Mouse (Mus musculus) stomach, postnatal 0 days (tissue): ENCODE results near the gene Tmem110.

Source experiments
- CTCF ChIP-seq: IDR thresholded peaks from 2 replicates; pipeline ENCODE4 v1.5.1; 2016; ENCODE audit warnings: antibody characterized with exemption, low read depth, mild to moderate bottlenecking, moderate library complexity
- EP300 ChIP-seq: optimal IDR thresholded peaks from 2 replicates; pipeline ENCODE3; 2016; ENCODE audit warnings: antibody characterized with exemption

GRCm38 (mm10) chr14:30899972-30900371 is 74.6 kb downstream of the Tmem110 start:
- TF ChIP-seq CTCF, result no peak
- no peak for TF ChIP-seq EP300
